Mouse (Mus musculus) neural tube, embryonic 15.5 days (tissue): ENCODE results near the gene Syce2. TPM values are rescaled to one million over a fixed set of nuclear protein-coding genes. Genes with fewer than 3 reads are reported as not detected.

Source experiments
- ATAC-seq: fragments of 200-750 bp; cut with Nextera tagmentation; 2 replicates; pipeline ENCODE4 v1.8.0; 2017; ENCODE audit warnings: mild to moderate bottlenecking, moderate TSS enrichment, moderate library complexity; ENCODE audit not compliant: low FRiP score
- H3K27ac ChIP-seq: fragments of 300-500 bp; sonication (generic); replicated peaks from 2 replicates; pipeline ENCODE4 v1.5.1; 2015; ENCODE audit warnings: mild to moderate bottlenecking, inconsistent platforms
- H3K27me3 ChIP-seq: fragments of 300-500 bp; sonication (generic); replicated peaks from 2 replicates; pipeline ENCODE4 v1.6.1; 2015; ENCODE audit warnings: inconsistent platforms
- H3K36me3 ChIP-seq: fragments of 300-500 bp; sonication (generic); 2 replicates; pipeline ENCODE4 v1.6.1; 2015; ENCODE audit warnings: inconsistent platforms
- H3K4me1 ChIP-seq: fragments of 300-500 bp; sonication (generic); 2 replicates; pipeline ENCODE4 v1.6.1; 2015; ENCODE audit warnings: inconsistent platforms
- H3K4me2 ChIP-seq: fragments of 300-500 bp; sonication (generic); 2 replicates; pipeline ENCODE4 v1.6.1; 2015; ENCODE audit warnings: inconsistent platforms, mild to moderate bottlenecking, moderate library complexity
- H3K4me3 ChIP-seq: fragments of 300-500 bp; sonication (generic); replicated peaks from 2 replicates; pipeline ENCODE4 v1.5.1; 2015; ENCODE audit warnings: mild to moderate bottlenecking, inconsistent platforms
- H3K9ac ChIP-seq: fragments of 300-500 bp; sonication (generic); replicated peaks from 2 replicates; pipeline ENCODE4 v1.6.1; 2015; ENCODE audit warnings: mild to moderate bottlenecking, inconsistent platforms
- H3K9me3 ChIP-seq: fragments of 300-500 bp; sonication (generic); replicated peaks from 2 replicates; pipeline ENCODE4 v1.6.1; 2016; ENCODE audit warnings: inconsistent platforms
- WGBS: fragments of 180-500 bp; shearing (Covaris S2); methylation state at CpG from one replicate; pipeline ENCODE4 v1.1.7; 2015; ENCODE audit warnings: mixed read lengths; 5-methylcytosine and 5-hydroxymethylcytosine counted together
- microRNA-seq: library from miRNA; unstranded; fragments of <30 nt; microRNA quantifications from one replicate; pipeline ENCODE4, GENCODE M21; 2017
- polyA plus RNA-seq: library from polyadenylated mRNA; unstranded; fragments of >200 nt; fragmentation: Nextera tagmentation; extraction: Ambion mirVana; gene quantifications from 2 replicates; pipeline ENCODE4 v1.2.1, GENCODE M21; 2015

Syce2 gene
- polyA plus RNA-seq, 1 experiment from 2014 or later, result 26.4 TPM

DNA sequence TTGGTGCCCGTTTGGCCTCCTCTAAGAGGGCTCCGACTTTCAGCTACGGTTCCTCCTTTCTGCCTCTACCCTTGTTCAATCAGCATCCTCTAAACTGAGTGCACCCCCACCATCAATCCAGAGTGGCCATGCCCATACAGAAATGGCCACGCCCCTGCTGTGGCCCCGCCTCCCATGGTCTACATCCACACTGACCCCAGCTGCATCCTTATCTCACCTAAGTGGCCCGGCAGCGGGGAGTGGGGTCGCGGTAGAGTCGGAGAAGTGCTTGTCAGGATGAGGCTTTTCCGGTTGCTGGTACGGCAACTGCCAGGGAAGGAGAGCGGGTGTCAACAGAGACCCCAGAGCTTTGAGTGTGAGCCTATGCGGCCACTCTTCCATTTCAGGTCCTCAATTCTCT lies 63.6 kb downstream of the Syce2 start:
- Histone ChIP-seq H3K27ac (peak overlapping the region; percentile 96), H3K36me3 (peaks cover 17% of the 10 kb centered on the region), H3K9me3 (no peaks in the 10 kb centered on the region), H3K4me2 (peak overlapping the region; percentile 90), H3K4me3 (peak overlapping the region; percentile 85), H3K27me3 (0 out of 2 replicates have a peak, but pooled peaks cover 7% of the 10 kb centered on the region), H3K4me1 (peaks cover 34% of the 10 kb centered on the region), H3K9ac (peak overlapping the region; percentile 99)
- ATAC-seq, result peak; percentile 34
- WGBS, result 5% methylated on average over 14 of the region's 14 CpGs

DNA sequence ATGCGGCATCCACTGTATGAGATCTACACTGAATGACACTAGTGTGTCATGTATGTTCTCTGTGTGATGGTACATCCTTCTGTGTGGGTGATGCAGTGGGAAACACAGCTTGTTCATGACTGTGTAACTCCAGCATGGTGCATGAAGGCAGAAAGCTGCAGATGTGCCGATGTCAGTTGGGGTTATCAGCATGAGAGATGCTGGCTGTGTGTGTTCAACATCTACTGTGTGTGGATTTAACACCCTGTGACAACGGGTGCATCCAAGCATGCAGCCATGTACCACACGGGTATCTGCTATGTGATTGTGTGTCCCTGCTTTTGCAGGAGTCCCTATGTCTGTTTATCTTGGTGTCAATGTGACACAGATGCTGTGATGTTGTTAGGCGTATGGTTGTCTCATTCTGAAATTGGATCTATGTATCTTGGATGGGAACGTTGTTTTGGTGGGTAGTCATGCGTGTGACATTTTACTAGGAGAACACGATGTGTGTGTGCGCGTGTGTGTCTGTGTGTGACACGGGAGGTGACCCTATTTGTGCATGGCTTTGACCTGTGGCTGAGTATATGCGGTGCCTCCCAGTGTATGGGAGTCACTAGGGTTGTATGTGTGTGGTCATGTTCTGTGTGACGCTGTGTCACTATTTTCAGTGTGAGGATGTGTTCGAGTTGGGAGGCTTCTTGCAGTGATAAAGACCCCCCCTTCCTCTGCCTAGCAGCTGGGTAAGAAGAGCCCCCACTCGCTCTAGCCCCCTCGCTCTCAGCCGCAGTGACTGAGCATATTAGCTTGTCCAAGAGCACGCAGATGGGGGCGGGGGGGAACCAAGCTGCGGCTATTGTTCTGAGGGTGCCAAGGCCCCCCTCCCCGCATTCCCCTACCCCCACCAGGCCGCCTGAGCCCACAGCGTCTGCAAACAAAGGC lies 64.4 kb downstream of the Syce2 start:
- WGBS, result 12% methylated on average over 23 of the region's 23 CpGs
- peak; percentile 63 for ATAC-seq
- H3K9ac ChIP-seq, result peak overlapping the region; percentile 99
- peak overlapping the region; percentile 96 for H3K27ac ChIP-seq
- peak overlapping the region; percentile 90 for H3K4me2 ChIP-seq
- H3K4me1 ChIP-seq, result peaks cover 34% of the 10 kb centered on the region
- peak overlapping the region; percentile 85 for H3K4me3 ChIP-seq
- peaks cover 13% of the 10 kb centered on the region; the same call in 1 of the 2 replicates for H3K36me3 ChIP-seq
- no peaks in the 10 kb centered on the region for H3K9me3 ChIP-seq
- 0 out of 2 replicates have a peak, but pooled peaks cover 4% of the 10 kb centered on the region for H3K27me3 ChIP-seq

DNA sequence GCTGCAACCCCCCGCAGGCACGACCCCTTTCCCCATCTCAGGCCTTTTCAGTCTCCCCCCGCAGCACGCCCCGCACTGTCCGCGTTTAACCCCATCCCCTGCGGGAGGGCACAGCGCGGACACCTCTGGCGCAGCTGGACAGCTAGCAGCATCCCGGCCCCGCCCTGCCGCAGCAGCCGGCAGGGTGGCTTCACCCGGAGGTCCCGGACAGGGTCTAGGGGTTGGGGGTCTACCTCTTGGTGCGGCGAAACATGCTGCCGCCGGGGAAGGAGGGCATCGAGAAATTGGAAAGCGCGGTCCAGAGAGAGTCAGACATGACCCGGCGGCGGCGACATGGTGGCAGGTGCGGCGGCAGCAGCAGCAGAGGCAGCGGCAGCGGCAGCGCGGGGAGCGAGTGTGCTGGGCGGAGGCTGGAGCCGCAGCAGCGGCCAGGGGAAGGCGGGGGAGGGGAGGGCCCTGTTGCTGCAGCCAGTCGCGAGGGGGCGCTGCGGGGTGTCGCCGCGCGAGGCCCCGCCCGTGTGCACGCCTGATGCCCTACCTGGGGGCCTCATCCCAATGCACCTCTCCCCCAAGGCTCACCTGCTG lies 65.1 kb downstream of the Syce2 start, which contains the start of gene Mast1:
Gene Mast1, minus strand, starts transcription at position 398 of the 585 bp plus-strand sequence.
- peaks cover 34% of the 10 kb centered on the region for H3K4me1 ChIP-seq
- H3K27me3 ChIP-seq, result 0 out of 2 replicates have a peak, but pooled peaks cover 4% of the 10 kb centered on the region
- H3K9me3 ChIP-seq, result no peaks in the 10 kb centered on the region
- H3K4me3 ChIP-seq, result peak within 1 kb of the TSS; percentile 85
- peak within 1 kb of the TSS; percentile 99 for H3K9ac ChIP-seq
- H3K27ac ChIP-seq, result peak within 1 kb of the TSS; percentile 96
- H3K4me2 ChIP-seq, result peak within 1 kb of the TSS; percentile 90
- peak; percentile 68 for ATAC-seq
- peaks cover 8% of the 10 kb centered on the region; the same call in 1 of the 2 replicates for H3K36me3 ChIP-seq
- WGBS, result 3% methylated on average over 46 of the region's 50 CpGs

Small RNAs within 50 kb of the gene (microRNA-seq; reads per million reads assigned to microRNA genes)
- gene Gm24197 (not detected), gene Mir7069 (2.1 reads per million, percentile 6 among the genes with 10 or more reads in this experiment)

Other genes starting within 250 kb of the Syce2 start
- 20.3 and 33.1 TPM in 2 replicates for gene Ier2, start 209.3 kb upstream of the Syce2 start, polyA plus RNA-seq
- 66.7 and 75.1 TPM in 2 replicates for gene Trmt1, start 185.8 kb upstream of the Syce2 start, polyA plus RNA-seq
- gene Nacc1, start 184.2 kb upstream of the Syce2 start, polyA plus RNA-seq, result 12.3 and 14.1 TPM in 2 replicates
- 3.1 and 6.1 TPM in 2 replicates for gene Lyl1, start 170.7 kb upstream of the Syce2 start, polyA plus RNA-seq
- 1.4 and 1.8 TPM in 2 replicates for gene G430095P16Rik, start 149.1 kb upstream of the Syce2 start, polyA plus RNA-seq
- 60.3 and 70.5 TPM in 2 replicates for gene Nfix, start 71.8 kb upstream of the Syce2 start, polyA plus RNA-seq
- gene Dand5, start 49.3 kb upstream of the Syce2 start, polyA plus RNA-seq, result 15.7 and 17.2 TPM in 2 replicates
- gene Gadd45gip1, start 40.6 kb upstream of the Syce2 start, polyA plus RNA-seq, result 44.3 and 45.1 TPM in 2 replicates
- 71.3 and 98.0 TPM in 2 replicates for gene Rad23a, start 31.4 kb upstream of the Syce2 start, polyA plus RNA-seq
- gene Calr, start 25.2 kb upstream of the Syce2 start, polyA plus RNA-seq, result 730 and 802 TPM in 2 replicates
- gene Farsa, start 15.1 kb upstream of the Syce2 start, polyA plus RNA-seq, result 105 and 108 TPM in 2 replicates
- 39.8 and 41.3 TPM in 2 replicates for gene Gcdh, start 21.8 kb downstream of the Syce2 start, polyA plus RNA-seq
- gene Klf1, start 29.8 kb downstream of the Syce2 start, polyA plus RNA-seq, result 0.49 and 1.1 TPM in 2 replicates
- gene Dnase2a, start 36.4 kb downstream of the Syce2 start, polyA plus RNA-seq, result 5.2 and 7.3 TPM in 2 replicates
- gene Mast1, start 65.2 kb downstream of the Syce2 start, polyA plus RNA-seq, result 60.7 and 74.7 TPM in 2 replicates
- gene Rtbdn, start 74.9 kb downstream of the Syce2 start, polyA plus RNA-seq, result 3.0 and 3.8 TPM in 2 replicates
- gene Gm49661, start 97.3 kb downstream of the Syce2 start, polyA plus RNA-seq, result not detected in 2 replicates
- gene Prdx2, start 97.5 kb downstream of the Syce2 start, polyA plus RNA-seq, result 930 and 1,070 TPM in 2 replicates
- 55.0 and 81.5 TPM in 2 replicates for gene Rnaseh2a, start 97.7 kb downstream of the Syce2 start, polyA plus RNA-seq
- gene Junb, start 106.6 kb downstream of the Syce2 start, polyA plus RNA-seq, result 9.4 and 15.1 TPM in 2 replicates
- 33.9 and 37.2 TPM in 2 replicates for gene Hook2, start 118.5 kb downstream of the Syce2 start, polyA plus RNA-seq
- gene Best2, start 142.4 kb downstream of the Syce2 start, polyA plus RNA-seq, result not detected in 2 replicates
- 148 and 154 TPM in 2 replicates for gene Asna1, start 153.2 kb downstream of the Syce2 start, polyA plus RNA-seq
- 116 and 124 TPM in 2 replicates for gene Trir, start 154.7 kb downstream of the Syce2 start, polyA plus RNA-seq
- gene Tnpo2, start 164.8 kb downstream of the Syce2 start, polyA plus RNA-seq, result 54.9 and 55.5 TPM in 2 replicates
- 60.6 and 68.3 TPM in 2 replicates for gene Fbxw9, start 187.9 kb downstream of the Syce2 start, polyA plus RNA-seq
- 1.4 and 1.6 TPM in 2 replicates for gene Gm5741, start 195.9 kb downstream of the Syce2 start, polyA plus RNA-seq
- gene Dhps, start 199.6 kb downstream of the Syce2 start, polyA plus RNA-seq, result 102 and 117 TPM in 2 replicates
- gene Wdr83os, start 208.6 kb downstream of the Syce2 start, polyA plus RNA-seq, result 111 and 121 TPM in 2 replicates
- gene Wdr83, start 209.2 kb downstream of the Syce2 start, polyA plus RNA-seq, result 50.3 and 50.5 TPM in 2 replicates
- gene Man2b1, start 211.2 kb downstream of the Syce2 start, polyA plus RNA-seq, result 19.3 and 31.1 TPM in 2 replicates